Mouse (Mus musculus) myocyte (in vitro differentiated cells): ENCODE data around the gene Prpf6.

Experiments used
- MAX ChIP-seq: IDR thresholded peaks from one replicate; pipeline ENCODE4 v1.6.1; 2011; ENCODE audit warnings: low read depth, mild to moderate bottlenecking, control low read depth
- MYOD1 ChIP-seq, 3 experiments: IDR thresholded peaks; one replicate each; pipeline ENCODE4 v1.6.1; 2011; ENCODE audit warnings: control low read depth in 2 of 3, low read depth in 2 of 3, mild to moderate bottlenecking in 2 of 3, moderate library complexity in 1 of 3; ENCODE audit not compliant: insufficient read length in 2 of 3, control insufficient read depth in 1 of 3
- POLR2A ChIP-seq: IDR thresholded peaks from one replicate; pipeline ENCODE4 v1.6.1; 2011; ENCODE audit warnings: low read depth, mild to moderate bottlenecking, control low read depth, moderate library complexity; ENCODE audit not compliant: insufficient read length
- SRF ChIP-seq: IDR thresholded peaks from one replicate; pipeline ENCODE4 v1.6.1; 2011; ENCODE audit warnings: low read depth; ENCODE audit not compliant: control insufficient read depth, insufficient read length
- TCF12 ChIP-seq: IDR thresholded peaks from one replicate; pipeline ENCODE4 v1.6.1; 2011; ENCODE audit warnings: mild to moderate bottlenecking, control low read depth; ENCODE audit not compliant: poor library complexity, insufficient read depth, severe bottlenecking

GRCm38 (mm10) chr2:181578790-181579618 lies 12.7 kb upstream of the Prpf6 start:
- no peak for TF ChIP-seq SRF
- TF ChIP-seq POLR2A, result no peak
- TF ChIP-seq MYOD1 (IDR thresholded peaks at IDR 0.05; ENCODE audit: control insufficient read depth in 1 of 3, insufficient read length in 2 of 3, low read depth in 2 of 3), result no peak
- no peak for TF ChIP-seq MAX
- no peak for TF ChIP-seq TCF12
